Mouse (Mus musculus) myocyte (in vitro differentiated cells): ENCODE data around the gene Chm.

ENCODE experiments used
- POLR2A ChIP-seq: IDR thresholded peaks from one replicate; pipeline ENCODE4 v1.6.1; 2011; ENCODE audit warnings: low read depth, mild to moderate bottlenecking, control low read depth, moderate library complexity; ENCODE audit not compliant: insufficient read length
- POLR2AphosphoS2 ChIP-seq: IDR thresholded peaks from one replicate; pipeline ENCODE4 v1.6.1; 2011; ENCODE audit warnings: low read depth, control low read depth; ENCODE audit not compliant: insufficient read length
- USF1 ChIP-seq: IDR thresholded peaks from one replicate; pipeline ENCODE4 v1.6.1; 2011; ENCODE audit warnings: low read depth, mild to moderate bottlenecking, control low read depth, moderate library complexity

- TF ChIP-seq POLR2A (no peak), POLR2AphosphoS2 (no peak), USF1 (peak; percentile 88)
Measured at GRCm38 (mm10) chrX:113185230-113185985, at the start of gene Chm.
